12 mouse cellular contexts compared by ENCODE assay signal in the genomic region with DNA sequence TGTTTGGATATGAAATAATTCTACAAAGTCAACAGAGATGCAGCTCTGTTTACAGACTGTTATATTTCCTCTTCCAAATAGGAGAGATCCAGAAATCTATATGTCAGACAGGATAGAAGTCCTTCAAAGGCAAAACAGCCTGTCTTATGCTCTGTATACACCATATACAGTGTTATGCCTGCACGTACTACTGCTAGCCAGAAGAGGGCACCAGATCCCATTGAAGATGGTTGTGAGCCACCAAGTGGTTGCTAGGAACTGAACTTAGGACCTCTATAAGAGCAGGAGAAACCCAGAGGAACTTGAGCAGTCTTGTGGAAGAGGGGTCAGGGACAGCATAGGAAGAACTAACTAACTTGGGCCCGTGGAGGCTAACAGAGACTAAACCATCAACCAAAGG.
A peak's percentile ranks its signal among the peaks of the same experiment; 100 is the strongest.
DNase-seq lines count a peak whose midpoint lies in the region; ATAC-seq and TF ChIP-seq lines count a peak whose summit lies in the region.
"Had no signal": no experiment of that assay in that cellular context is flagged by ENCODE, and none has a peak within 500 bp of the region (broad histone marks: within the 10 kb centered on the region; RNA-seq: fewer than 3 reads in every experiment).

No protein-coding gene starts in this region.

- no peak overlapping the region for H3K27ac ChIP-seq in left cerebral cortex, adult 2 months

- no peaks in the 10 kb centered on the region for H3K4me1 ChIP-seq in E14TG2a.4 (replicated peaks; ENCODE audit: low read depth, low read length)

- DNase-seq in CD4-positive, CD25-positive, alpha-beta regulatory T cell, adult 2 months (ENCODE audit: low read depth, low spot score), result peak; percentile 31
- no peak for DNase-seq in left cerebral cortex, adult 2 months (ENCODE audit: extremely low spot score in 1 of 2, low spot score in 2 of 2)
- DNase-seq in left cerebral cortex, postnatal 14 days (ENCODE audit: low spot score in 2 of 2), result no peak
- no peak for DNase-seq in left cerebral cortex, adult 9 months (ENCODE audit: low spot score in 2 of 2)
- no peak for DNase-seq in adrenal gland, adult 18-20 months (ENCODE audit: low spot score in 2 of 2)
- DNase-seq: cerebellum, postnatal 14 days; gastrocnemius, postnatal 36 days; heart, postnatal 36 days; kidney, adult 18-20 months had no signal

- H3K27me3 ChIP-seq in E14TG2a.4 (ENCODE audit: insufficient read depth, low read length), result no peaks in the 10 kb centered on the region

- no peaks in the 10 kb centered on the region for H3K36me3 ChIP-seq in E14TG2a.4 (ENCODE audit: insufficient read depth, low read length)

- TF ChIP-seq CTCF in left cerebral cortex, adult 2 months (IDR thresholded peaks at IDR 0.05), result peak; percentile 15
- TF ChIP-seq CTCF in E14TG2a.4 (conservative IDR thresholded peaks at IDR 0.05; ENCODE audit: low read length), result peak; percentile 73

- H3K9me3 ChIP-seq in E14TG2a.4 (ENCODE audit: low read length), result no peaks in the 10 kb centered on the region

- ATAC-seq in CD4-positive, CD25-positive, alpha-beta regulatory T cell, adult 4 months, result no peak
- ATAC-seq in erythroid progenitor cell, adult 5-6 weeks (replicated peaks; ENCODE audit: low FRiP score, poor library complexity, severe bottlenecking), result 0 out of 2 replicates have a peak, but pooled peaks have one; percentile 52

- no peak overlapping the region for H3K4me3 ChIP-seq in left cerebral cortex, adult 2 months
- no peak overlapping the region for H3K4me3 ChIP-seq in E14TG2a.4 (replicated peaks; ENCODE audit: low read length)

- intact Hi-C loops in left cerebral cortex, adult 2 months (cut with DNase I), result no loop called here
- intact Hi-C loops in left cerebral cortex, postnatal 14 days (cut with DNase I), result no loop called here
